Comparison of ENCODE assay signal across 10 mouse cellular contexts in genomic region chr10:19412926-19413325, GRCm38 (mm10). TPM values are rescaled to one million over a fixed set of nuclear protein-coding genes. Genes with fewer than 3 reads are reported as not detected.
DNase-seq lines count a peak whose midpoint lies in the region; TF ChIP-seq lines count a peak whose summit lies in the region.
"Had no signal": no experiment of that assay in that cellular context is flagged by ENCODE, and none has a peak within 500 bp of the region (broad histone marks: within the 10 kb centered on the region; RNA-seq: fewer than 3 reads in every experiment).

No protein-coding gene starts in this region.

- no peak for DNase-seq in kidney, adult 2 months
- no peak for DNase-seq in kidney, adult 18-20 months
- DNase-seq in 3T3-L1 (ENCODE audit: low read depth, low spot score): peak; percentile 2
- peak; percentile 34 for DNase-seq in lung, postnatal 10 days
- no peak for DNase-seq in cerebellum, adult 2 months
- DNase-seq in layer of hippocampus, adult 11-12 months (ENCODE audit: low spot score): no peak
- DNase-seq in cerebellum, adult 18-20 months: no peak
- DNase-seq: cerebellum, adult 8-10 months had no signal

- H3K27me3 ChIP-seq in kidney, adult 2 months (replicated peaks; ENCODE audit: control insufficient read depth, insufficient read depth, low read length): no peaks in the 10 kb centered on the region
- H3K27me3 ChIP-seq in E14TG2a.4 (ENCODE audit: insufficient read depth, low read length): no peaks in the 10 kb centered on the region
- no peaks in the 10 kb centered on the region; the same call in 1 of the 2 replicates for H3K27me3 ChIP-seq in cerebellum, adult 2 months (ENCODE audit: control insufficient read depth, insufficient read depth, low read length)

- no peak overlapping the region for H3K4me3 ChIP-seq in kidney, adult 2 months (ENCODE audit: insufficient read depth, low read depth, low read length)
- no peak overlapping the region for H3K4me3 ChIP-seq in E14TG2a.4 (replicated peaks; ENCODE audit: low read length)
- no peak overlapping the region for H3K4me3 ChIP-seq in cerebellum, adult 2 months (replicated peaks; ENCODE audit: insufficient read depth, low read depth, low read length)

- 52% methylated on average over 2 of the region's 2 CpGs for WGBS in kidney, adult 2 months
- 64% methylated on average over 2 of the region's 2 CpGs for WGBS in cerebellum, adult 2 months

- TF ChIP-seq POLR2A in kidney, adult 2 months (IDR thresholded peaks at IDR 0.05; ENCODE audit: low read depth, low read length): no peak
- no peak for TF ChIP-seq POLR2A in cerebellum, adult 2 months (IDR thresholded peaks at IDR 0.05; ENCODE audit: borderline replicate concordance, insufficient read depth, low read length)

- no peak overlapping the region for H3K27ac ChIP-seq in kidney, adult 2 months (ENCODE audit: insufficient read depth, low read depth, low read length)
- no peak overlapping the region for H3K27ac ChIP-seq in cerebellum, adult 2 months (ENCODE audit: insufficient read depth, low read length)

- TF ChIP-seq CTCF in kidney, adult 2 months (conservative IDR thresholded peaks at IDR 0.05; ENCODE audit: insufficient read depth, insufficient read length, low read depth, low read length): peak; percentile 42; the same call in 1 of the 2 replicates
- peak; percentile 52 for TF ChIP-seq CTCF in E14TG2a.4 (conservative IDR thresholded peaks at IDR 0.05; ENCODE audit: low read length)
- TF ChIP-seq CTCF in cerebellum, adult 2 months (IDR thresholded peaks at IDR 0.05; ENCODE audit: borderline replicate concordance, insufficient read depth, low read depth, low read length): no peak

- no peaks in the 10 kb centered on the region for H3K4me1 ChIP-seq in kidney, adult 2 months (ENCODE audit: control insufficient read depth, insufficient read depth, low read length)
- peaks cover 25% of the 10 kb centered on the region for H3K4me1 ChIP-seq in E14TG2a.4 (replicated peaks; ENCODE audit: low read depth, low read length)
- no peaks in the 10 kb centered on the region for H3K4me1 ChIP-seq in cerebellum, adult 2 months (ENCODE audit: control insufficient read depth, insufficient read depth, low read length)

- no peaks in the 10 kb centered on the region for H3K9me3 ChIP-seq in E14TG2a.4 (ENCODE audit: low read length)

- H3K36me3 ChIP-seq in kidney, adult 2 months (ENCODE audit: control insufficient read depth, insufficient read depth, low read length): no peaks in the 10 kb centered on the region
- no peaks in the 10 kb centered on the region for H3K36me3 ChIP-seq in E14TG2a.4 (ENCODE audit: insufficient read depth, low read length)

RNA-seq across cellular contexts. Expression of gene Olig3, which starts 56.6 kb away (rescaled TPM):
- not detected in 2 replicates for polyA plus RNA-seq in kidney, adult 2 months (2012; rRNA removed)
- 0.14 and 0.28 TPM in 2 replicates for polyA plus RNA-seq in cerebellum, adult 2 months (2012; rRNA removed)
- polyA plus RNA-seq: liver, embryonic 16.5 days had no signal

Comparison
In these comparisons a context has a peak if more than half of its experiments do, and no peak if none do; other contexts are left out.
1. DNase-seq: peak in 3T3-L1 (single experiment) and lung, postnatal 10 days (single experiment); none in kidney, adult 2 months (single experiment), kidney, adult 18-20 months (single experiment), cerebellum, adult 2 months (0 of 2), layer of hippocampus, adult 11-12 months (single experiment) and cerebellum, adult 18-20 months (0 of 2).